Mouse (Mus musculus): ENCODE results near the gene Sytl3.
A peak's percentile ranks its signal among the peaks of the same experiment; 100 is the strongest.

Gene Sytl3

GRCm38 (mm10) chr17:6757902-6758301, 99.0 kb downstream of the Sytl3 start:
- DNase-seq (ENCODE audit: low spot score) = no peak

GRCm38 (mm10) chr17:6758845-6759244, 100.0 kb downstream of the Sytl3 start:
- DNase-seq (ENCODE audit: low spot score) = no peak

GRCm38 (mm10) chr17:6759717-6760292, 100.9 kb downstream of the Sytl3 start:
- DNase-seq (ENCODE audit: low spot score) = no peak

GRCm38 (mm10) chr17:6763513-6764226, 104.8 kb downstream of the Sytl3 start:
- DNase-seq (ENCODE audit: low spot score) = no peak

GRCm38 (mm10) chr17:6764227-6764593, 105.3 kb downstream of the Sytl3 start:
- DNase-seq (ENCODE audit: low spot score) = no peak

GRCm38 (mm10) chr17:6764730-6765129, 105.8 kb downstream of the Sytl3 start:
- no peak for DNase-seq (ENCODE audit: low spot score)

- no peak for DNase-seq (ENCODE audit: low spot score)
Observed at GRCm38 (mm10) chr17:6765886-6766285, 107.0 kb downstream of the Sytl3 start.

- DNase-seq (ENCODE audit: low spot score) = no peak
Observed at GRCm38 (mm10) chr17:6766823-6767222, 107.9 kb downstream of the Sytl3 start.

- DNase-seq (ENCODE audit: low spot score) = no peak
Observed at GRCm38 (mm10) chr17:6767771-6768170, 108.9 kb downstream of the Sytl3 start.

GRCm38 (mm10) chr17:6768301-6768788, 109.5 kb downstream of the Sytl3 start:
- no peak for DNase-seq (ENCODE audit: low spot score)

GRCm38 (mm10) chr17:6769602-6770001, 110.7 kb downstream of the Sytl3 start:
- no peak for DNase-seq (ENCODE audit: low spot score)

- DNase-seq (ENCODE audit: low spot score) = peak; percentile 50
Observed at GRCm38 (mm10) chr17:6771661-6772489, 113.0 kb downstream of the Sytl3 start.

GRCm38 (mm10) chr17:6772490-6772773, 113.5 kb downstream of the Sytl3 start:
- no peak for DNase-seq (ENCODE audit: low spot score)

GRCm38 (mm10) chr17:6773249-6773966, 114.5 kb downstream of the Sytl3 start:
- no peak for DNase-seq (ENCODE audit: low spot score)

GRCm38 (mm10) chr17:6775221-6775620, 116.3 kb downstream of the Sytl3 start:
- peak; percentile 53 for DNase-seq (ENCODE audit: low spot score)

- DNase-seq (ENCODE audit: low spot score) = no peak
Observed at GRCm38 (mm10) chr17:6775671-6776070, 116.8 kb downstream of the Sytl3 start.

- DNase-seq (ENCODE audit: low spot score) = no peak
Observed at GRCm38 (mm10) chr17:6776123-6776522, 117.2 kb downstream of the Sytl3 start.

- DNase-seq (ENCODE audit: low spot score) = no peak
Observed at GRCm38 (mm10) chr17:6776576-6776975, 117.7 kb downstream of the Sytl3 start.

GRCm38 (mm10) chr17:6777061-6777460, 118.2 kb downstream of the Sytl3 start:
- no peak for DNase-seq (ENCODE audit: low spot score)

GRCm38 (mm10) chr17:6777629-6778331, 118.9 kb downstream of the Sytl3 start:
- DNase-seq (ENCODE audit: low spot score) = peak; percentile 62

GRCm38 (mm10) chr17:6778332-6778683, 119.4 kb downstream of the Sytl3 start:
- DNase-seq (ENCODE audit: low spot score) = peak; percentile 81

Measured in T-cell, adult 2 months (primary cell).